Mouse (Mus musculus): ENCODE measurements around the gene Arhgef1.

The Arhgef1 gene

DNA sequence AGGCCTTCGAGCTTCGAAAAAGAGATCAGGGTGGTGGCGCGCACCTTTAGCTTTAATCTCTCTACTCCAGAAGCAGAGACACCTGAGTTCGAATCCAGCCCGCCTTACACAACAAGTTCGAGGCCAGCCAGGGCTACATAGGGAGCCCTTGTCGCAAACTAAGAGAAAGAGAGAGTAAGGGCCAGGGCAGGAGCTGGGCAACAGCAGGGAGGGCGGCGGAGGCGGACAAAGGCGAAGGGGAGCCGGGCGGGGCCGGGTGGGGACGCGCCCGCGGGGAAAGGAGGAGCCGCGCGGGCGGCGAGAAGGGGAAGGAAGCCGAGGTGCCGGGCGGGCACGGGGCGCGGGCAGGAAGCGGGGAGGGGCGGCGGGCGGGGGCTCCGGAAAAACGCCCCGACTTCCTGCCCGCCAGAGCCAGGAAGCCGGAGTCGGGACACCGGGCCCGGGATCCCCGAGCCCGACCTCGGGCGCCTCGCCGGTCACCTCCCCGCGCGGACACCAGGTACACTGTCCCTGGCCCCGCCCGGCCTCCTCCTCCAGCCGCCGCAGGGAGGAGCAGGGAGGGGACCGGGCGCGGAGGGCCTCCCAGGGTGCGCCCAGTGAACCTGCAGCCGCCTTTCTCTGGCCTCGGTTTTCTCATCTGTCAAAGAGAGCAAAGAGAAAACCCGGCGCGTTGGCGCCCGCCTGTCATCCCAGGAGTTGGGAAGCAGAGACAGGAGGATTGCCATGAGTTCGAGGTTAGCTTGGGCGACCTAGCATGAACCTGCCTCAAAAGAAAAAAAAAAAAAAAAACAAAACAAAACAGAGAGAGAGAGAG, at the start of gene Arhgef1:
Gene Arhgef1 (plus strand): TSS at position 283 of the 814 bp plus-strand sequence.
- TF ChIP-seq GATA4 (IDR thresholded peaks at IDR 0.05; ENCODE audit: insufficient replicate concordance, low read length), result no peak

DNA sequence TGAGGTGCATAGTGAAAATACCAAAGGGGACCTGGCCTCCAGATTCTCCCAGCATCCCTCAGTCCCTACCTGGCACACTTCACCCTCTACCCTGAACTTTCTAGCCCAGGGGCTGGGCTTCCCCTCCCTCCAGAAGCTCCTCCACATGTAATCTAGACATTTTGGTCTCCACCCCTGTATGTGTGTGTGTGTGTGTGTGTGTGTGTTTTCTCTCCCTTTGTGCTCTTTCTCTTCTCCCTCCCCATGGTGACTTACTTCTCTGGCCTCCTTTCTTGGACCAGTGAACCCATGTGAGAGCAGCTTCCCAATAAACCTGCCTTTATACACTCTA, 49.5 kb upstream of the Arhgef1 start:
- TF ChIP-seq GATA4 (IDR thresholded peaks at IDR 0.05; ENCODE audit: insufficient replicate concordance, low read length), result no peak

DNA sequence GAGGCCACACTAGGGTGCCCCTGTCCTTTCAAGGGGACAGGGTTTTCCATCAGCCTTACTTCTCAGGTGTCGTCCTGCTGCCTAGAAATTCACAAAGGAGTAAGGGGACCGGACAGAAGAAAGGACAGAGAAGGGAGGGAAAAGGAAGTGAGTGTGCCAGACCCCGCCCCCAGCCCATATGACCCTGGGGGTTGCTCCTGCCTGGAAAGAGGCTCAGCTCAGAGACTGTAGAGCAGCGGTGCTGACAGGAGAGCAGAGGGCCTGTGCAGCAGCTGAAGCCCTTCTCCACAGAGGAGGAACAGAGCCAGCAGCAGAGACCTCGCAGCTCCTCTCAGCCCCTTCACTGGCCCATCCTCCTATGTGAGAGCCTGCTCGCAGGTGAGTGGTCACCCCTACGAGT, 49.0 kb upstream of the Arhgef1 start:
- no peak for TF ChIP-seq GATA4 (IDR thresholded peaks at IDR 0.05; ENCODE audit: insufficient replicate concordance, low read length)

DNA sequence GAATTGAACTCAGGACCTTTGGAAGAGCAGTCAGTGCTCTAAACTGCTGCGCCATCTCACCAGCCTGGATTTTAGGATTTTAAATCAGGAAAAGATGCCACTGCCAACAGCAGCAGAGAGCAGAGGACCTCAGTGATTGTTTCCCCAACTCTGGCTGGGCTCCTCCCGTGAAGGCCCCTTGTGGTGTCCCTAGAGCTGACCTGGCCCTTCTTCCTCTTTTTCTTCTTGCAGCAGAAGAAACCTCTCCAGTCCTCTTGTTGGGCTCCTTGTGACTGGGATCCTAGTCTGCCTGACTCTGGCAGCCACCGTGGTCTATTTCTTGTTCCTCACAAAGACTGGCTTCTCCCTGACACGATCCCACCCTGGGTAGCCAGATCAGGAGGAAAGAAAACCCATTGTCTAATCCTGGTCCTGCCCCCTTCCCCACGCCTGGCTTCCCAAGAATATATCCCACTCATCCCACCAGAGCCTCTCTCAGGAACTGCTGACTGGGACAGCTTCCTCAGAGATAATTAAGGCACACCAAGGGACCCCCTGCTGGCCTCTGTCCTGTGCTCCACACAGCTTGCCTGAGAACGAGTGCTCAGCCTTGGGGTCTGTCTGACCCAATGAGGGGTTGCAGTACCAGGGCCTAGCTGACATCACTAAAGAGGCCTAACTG, 46.1 kb upstream of the Arhgef1 start:
- no peak for TF ChIP-seq GATA4 (IDR thresholded peaks at IDR 0.05; ENCODE audit: insufficient replicate concordance, low read length)

DNA sequence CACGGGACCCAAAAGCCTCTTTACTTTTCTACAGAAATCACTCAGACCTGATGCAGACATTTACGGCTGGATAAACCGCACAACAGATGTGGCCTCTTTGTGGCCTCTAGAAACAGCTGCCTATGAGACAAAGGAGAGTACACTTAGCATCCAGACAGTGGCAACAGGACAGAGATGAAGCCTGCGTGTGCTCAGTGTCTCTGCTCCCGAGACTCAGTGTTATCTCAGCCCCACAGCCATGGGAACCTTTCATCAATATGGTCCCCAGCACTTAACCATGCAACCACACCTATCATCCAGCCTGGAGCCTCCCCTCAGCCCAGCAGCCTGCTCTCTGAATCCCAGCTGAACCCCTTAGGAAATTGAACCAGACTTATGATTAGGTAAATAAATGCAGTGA, 43.5 kb upstream of the Arhgef1 start:
- TF ChIP-seq GATA4 (IDR thresholded peaks at IDR 0.05; ENCODE audit: insufficient replicate concordance, low read length), result no peak

DNA sequence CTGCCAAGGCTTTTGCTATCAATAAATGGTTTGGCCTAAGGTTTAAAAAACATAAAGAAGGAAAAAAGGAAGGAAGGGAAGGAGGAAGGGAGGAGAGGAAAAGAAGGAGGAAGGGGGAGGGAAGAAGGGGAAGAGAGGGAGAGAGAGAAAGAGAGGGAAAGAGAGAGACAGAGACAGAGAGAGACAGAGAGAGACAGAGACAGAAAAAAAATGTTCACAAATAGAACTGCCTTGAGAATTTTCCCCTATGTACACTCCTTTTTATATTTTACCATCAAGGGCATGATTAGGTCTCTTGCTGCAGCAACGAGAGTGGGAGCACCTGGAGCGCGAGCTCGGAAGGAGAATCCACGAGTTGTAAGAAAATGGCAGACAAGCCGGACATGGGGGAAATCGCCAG, 40.8 kb upstream of the Arhgef1 start, which contains the start of gene Gm9844:
Gene Gm9844 (plus strand): TSS at position 301 of the 400 bp plus-strand sequence.
- no peak for TF ChIP-seq GATA4 (IDR thresholded peaks at IDR 0.05; ENCODE audit: insufficient replicate concordance, low read length)

DNA sequence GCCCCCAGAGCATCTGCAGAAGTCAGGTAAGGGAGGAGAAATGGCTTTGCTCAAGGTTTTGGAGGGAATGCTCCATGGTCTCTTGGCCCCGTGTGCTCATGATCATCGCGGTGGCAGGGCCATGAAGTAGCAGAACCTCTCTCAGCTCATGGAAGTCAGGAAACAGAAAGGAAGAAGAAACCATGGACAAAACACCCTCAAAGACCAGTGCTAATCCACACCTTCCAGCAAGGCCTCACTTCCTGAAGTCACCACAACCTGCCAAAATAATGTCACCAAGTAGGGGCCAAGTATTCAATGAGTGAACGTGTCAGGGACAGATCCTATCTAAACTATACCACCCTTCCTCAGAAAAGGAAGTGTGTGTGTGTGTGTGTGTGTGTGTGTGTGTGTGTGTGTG, 39.9 kb upstream of the Arhgef1 start:
- no peak for TF ChIP-seq GATA4 (IDR thresholded peaks at IDR 0.05; ENCODE audit: insufficient replicate concordance, low read length)

DNA sequence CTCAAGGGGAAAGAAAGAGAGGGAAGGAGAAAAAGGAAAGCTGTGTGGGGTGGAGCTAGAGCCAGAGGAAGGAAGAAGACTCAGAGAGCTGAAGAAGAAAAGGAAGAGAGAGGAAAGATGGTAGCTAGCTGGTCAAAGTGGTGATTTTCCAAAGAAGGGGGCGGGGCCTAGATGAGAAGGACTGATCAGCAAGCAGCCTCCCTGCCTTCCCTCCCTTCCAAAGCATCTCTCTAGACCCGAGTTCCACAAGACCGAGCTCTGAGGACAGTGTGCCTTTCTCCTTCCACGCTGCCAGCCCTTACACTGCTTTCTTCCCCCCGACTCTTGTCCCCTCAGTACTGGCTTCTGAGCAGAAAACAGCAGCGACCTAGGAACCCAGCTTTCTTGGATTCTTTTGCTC, 38.6 kb upstream of the Arhgef1 start:
- TF ChIP-seq GATA4 (IDR thresholded peaks at IDR 0.05; ENCODE audit: insufficient replicate concordance, low read length), result no peak

DNA sequence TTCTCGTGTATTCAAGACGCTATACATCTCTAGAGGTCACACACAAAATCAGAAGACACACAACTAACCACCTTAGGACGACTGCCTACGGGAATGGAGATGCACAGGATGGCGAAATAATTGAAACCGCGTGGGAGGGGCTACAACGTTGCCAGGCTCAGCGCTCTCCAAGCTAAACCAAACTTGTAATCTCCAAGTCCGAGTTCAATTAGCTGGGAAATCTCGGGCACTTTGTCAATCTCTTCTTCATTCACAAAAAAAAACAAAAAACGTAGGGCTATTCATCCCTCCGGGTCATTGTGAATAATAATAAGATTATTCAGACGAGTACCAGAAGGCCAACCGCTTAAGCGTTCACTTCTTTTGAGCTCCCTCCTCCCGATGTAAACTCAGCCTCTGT, 33.6 kb upstream of the Arhgef1 start:
- no peak for TF ChIP-seq GATA4 (IDR thresholded peaks at IDR 0.05; ENCODE audit: insufficient replicate concordance, low read length)

DNA sequence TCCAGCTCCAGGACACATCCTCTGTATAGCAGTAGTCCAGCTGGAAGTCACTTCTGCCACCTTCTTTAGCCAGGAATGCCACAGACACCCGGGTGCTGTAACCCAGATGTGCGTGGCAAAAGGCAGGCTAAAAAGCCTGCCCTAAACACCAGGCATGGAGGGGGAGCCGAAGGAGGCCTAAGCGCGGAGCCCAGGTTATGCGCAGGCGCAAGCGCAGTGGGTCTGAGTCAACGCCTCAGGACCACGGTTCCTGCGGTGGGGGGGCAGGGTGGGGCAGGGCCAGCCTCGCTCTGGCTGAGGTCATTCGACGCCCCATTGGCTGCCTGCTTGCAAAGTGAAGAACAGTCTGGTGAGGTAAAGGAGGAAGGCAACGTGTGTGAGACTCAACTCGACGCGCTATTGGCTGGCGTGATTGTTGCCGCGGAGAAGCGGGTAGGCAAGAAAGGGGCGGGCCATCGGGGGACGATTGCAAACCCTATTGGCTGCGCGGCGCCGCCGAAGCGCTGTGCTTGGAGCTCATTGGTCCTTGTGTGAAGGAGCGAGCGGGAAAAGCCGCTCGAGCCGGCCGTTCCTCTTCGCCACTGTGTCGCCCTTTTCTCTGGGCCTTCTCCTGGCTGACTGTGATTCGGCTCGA, 33.1 kb upstream of the Arhgef1 start, which contains the start of the genes Lypd4 and Dmrtc2:
Gene Lypd4 (minus strand): TSS at position 410 of the 634 bp plus-strand sequence.
Gene Dmrtc2 (plus strand): TSS at position 526 of the 634 bp plus-strand sequence.
- TF ChIP-seq GATA4 (IDR thresholded peaks at IDR 0.05; ENCODE audit: insufficient replicate concordance, low read length), result no peak

DNA sequence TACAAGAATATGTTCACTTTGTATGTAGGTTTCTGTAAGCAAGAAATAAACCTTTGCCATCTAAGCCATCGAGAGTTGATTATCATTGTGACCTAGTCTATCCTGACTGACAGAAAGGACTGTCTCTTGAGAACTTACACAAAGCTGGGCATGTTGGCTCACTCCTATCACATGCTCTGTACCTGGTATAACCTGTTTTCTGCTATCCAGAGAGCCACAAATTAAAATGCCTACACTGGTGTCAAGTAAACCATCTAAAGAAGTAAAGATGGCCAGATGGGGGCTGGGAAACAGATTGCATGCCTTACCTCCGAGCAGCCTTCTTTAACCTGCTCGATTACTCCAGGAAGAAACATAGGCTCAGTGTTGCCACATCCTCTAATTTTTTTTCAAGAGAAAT, 25.1 kb upstream of the Arhgef1 start:
- TF ChIP-seq GATA4 (IDR thresholded peaks at IDR 0.05; ENCODE audit: insufficient replicate concordance, low read length), result no peak

DNA sequence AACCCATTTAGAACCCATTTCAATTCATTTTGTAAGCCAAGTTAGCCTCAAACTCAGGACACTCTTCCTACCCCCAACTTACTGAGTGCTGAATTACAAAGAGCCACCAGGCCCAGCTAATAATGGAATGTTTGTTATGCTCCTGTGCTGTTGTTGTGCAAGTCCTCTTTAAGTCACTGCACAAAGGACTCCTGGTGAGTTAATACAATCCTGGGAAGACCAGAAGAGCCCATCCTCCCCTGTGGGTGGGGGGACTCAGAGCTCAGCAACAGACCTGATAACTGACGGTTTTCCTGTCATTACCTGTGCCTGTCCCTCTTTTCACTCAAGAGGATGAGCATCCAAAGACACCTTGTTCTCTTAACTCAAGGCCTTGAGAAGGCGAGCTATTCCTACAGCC, 23.1 kb upstream of the Arhgef1 start:
- TF ChIP-seq GATA4 (IDR thresholded peaks at IDR 0.05; ENCODE audit: insufficient replicate concordance, low read length), result no peak

DNA sequence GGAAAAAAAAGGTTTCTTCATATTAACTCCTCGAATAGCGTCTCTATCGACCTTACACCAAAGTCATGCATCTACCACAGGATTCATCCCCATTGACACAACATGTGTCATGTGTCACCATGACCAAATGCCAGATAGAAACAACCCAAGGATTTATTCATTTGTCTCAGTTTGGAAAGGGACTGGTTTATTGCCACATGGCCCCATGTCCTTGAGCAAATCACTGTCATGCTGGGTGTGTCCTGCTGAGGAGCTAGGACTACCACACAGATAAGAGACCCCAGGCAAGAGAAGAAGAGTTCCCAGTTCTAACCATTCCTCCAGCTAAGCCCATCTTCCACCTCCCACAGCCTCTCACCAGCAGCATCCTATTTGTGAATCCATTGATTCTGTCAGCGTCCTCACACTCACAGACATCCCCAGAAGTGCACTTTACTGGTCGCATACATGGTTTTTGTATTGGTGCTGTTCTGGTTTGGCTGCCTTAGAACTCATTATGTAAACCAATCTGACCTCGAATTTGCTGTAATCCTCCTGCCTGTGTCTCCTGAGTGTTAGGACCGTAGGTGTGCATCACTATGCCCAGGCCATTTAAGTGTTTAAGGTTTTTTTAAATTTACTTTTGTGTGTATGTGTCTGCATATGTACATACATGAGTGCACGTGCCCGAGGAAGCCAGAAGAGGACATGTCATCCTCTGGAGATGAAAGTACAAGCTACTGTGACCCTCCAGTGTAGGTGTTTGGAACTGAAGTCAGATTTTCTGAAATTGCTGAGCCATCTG, 20.1 kb upstream of the Arhgef1 start:
- no peak for TF ChIP-seq GATA4 (IDR thresholded peaks at IDR 0.05; ENCODE audit: insufficient replicate concordance, low read length)

DNA sequence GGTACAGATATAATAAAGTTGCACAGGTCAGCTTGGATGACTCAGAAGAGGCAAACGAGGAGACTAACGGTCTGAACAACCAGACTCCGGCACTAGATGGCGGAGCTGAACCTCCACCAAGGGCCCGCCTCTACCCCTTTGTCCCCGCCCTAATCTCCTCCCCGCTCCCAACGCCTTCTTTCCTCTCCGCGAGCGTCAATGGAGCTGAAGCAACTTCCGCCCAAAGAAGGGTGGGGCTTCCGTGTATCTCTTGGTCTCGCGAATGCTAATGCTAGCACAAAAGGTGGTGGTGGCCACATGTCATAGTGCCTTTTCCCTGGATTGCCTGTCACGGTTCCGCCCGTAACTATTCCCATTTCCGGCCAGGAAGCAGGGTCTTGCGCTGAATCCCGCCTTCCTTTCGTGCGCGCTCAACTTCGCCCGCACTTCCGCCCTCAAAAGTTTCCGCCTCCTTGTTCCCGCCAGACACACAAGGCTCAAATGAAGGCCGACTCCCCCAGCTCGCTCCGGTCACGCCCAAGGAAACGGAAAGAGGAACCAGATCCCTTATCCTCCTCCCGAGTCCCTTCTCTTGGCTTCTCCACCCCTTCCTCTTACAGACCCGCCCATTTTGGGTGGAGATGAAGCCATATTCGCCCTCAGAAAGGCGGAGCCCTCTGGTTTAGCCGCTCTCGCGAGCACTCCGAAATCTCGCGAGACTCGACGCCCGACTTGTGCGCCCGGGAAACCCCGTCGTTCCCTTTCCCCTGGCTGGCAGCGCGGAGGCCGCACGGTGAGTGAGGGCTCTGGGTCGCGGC, 18.6 kb upstream of the Arhgef1 start, which contains the start of gene Rps19:
Gene Rps19 (plus strand): TSS at position 476 of the 797 bp plus-strand sequence.
- TF ChIP-seq GATA4 (IDR thresholded peaks at IDR 0.05; ENCODE audit: insufficient replicate concordance, low read length), result peak; percentile 76; the same call in 1 of the 2 replicates
